Mouse (Mus musculus): ENCODE results near the gene Stk11ip. TPM values are rescaled to one million over a fixed set of nuclear protein-coding genes. Genes with fewer than 3 reads are reported as not detected.

Gene Stk11ip
- polyA plus RNA-seq, 1 experiment from 2014 or later = 25.5 TPM

DNA sequence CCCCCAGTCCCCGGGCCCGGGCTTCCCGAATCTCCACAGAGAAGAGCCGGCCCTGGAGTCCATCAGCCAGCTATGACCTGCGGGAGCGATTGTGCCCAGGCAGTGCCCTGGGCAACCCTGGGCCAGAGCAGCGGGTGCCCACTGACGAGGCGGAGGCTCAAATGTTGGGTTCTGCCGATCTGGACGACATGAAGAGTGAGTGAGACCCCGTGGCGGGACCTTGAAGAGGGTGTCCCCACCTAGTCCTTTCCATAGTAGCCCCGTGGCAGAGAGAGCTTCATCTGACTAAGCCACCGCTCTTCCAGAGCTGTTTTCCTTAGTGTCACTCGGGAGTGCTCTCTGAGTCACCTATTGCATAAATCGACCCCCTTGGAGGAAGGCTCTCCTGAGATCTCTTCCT is 27.5 kb downstream of the Stk11ip start:
- H3K9me3 ChIP-seq = no peaks in the 10 kb centered on the region

DNA sequence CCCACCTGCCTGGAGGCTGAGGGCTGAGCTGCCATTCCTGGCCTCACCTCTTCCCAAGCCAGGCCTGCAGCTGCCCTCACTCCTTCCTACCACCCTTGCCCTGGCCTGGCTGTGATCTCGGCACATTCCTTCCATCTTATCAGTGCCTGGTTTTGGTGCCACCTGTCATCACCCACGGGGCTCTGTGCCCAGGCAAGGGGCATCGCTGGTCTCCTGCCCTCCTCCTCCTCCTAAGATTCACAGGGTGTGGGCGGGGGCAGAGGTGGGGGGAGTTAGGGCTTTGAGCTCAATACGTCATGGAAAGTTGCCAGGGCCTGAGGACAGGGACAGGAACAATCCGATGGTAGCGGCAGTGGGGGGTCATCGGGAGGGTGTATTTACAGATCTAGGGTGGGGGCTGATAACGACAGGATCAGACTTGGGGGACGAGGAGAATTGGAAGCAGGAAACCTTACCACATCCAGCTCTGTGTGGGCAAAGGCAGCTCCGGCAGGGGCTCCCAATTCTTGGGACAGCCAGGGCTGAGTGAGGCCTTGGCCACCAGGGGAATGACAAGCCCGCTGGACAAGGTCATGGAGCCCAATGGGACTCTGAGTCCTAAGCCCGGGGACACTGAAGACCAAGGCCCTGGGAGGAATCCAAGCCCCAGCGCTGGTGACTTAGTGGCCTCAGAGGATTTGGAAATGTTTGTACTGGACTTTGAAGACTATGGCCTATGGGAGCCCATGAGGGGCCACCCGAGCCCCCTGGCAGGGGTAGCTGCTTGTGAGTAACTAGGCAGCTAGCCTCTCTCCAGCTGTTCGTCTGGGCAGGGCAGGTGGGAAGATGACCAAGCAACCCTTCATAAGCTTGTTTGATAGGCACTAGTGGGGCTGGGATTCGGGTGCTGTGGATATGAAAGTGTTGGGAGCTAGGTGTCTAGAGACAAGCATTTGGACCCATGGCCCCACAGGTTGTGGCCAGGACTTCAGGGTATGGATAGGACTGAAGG is 28.3 kb downstream of the Stk11ip start:
- Histone ChIP-seq H3K36me3 (peaks cover 73% of the 10 kb centered on the region), H3K4me2 (replicated peaks) (no peak overlapping the region), H3K9ac (no peak overlapping the region), H3K4me1 (peaks cover 17% of the 10 kb centered on the region), H3K4me3 (no peak overlapping the region), H3K9me3 (no peaks in the 10 kb centered on the region), H3K27me3 (no peaks in the 10 kb centered on the region), H3K27ac (no peak overlapping the region)
- WGBS = 85% methylated on average over 17 of the region's 17 CpGs
- no peak for ATAC-seq (ENCODE audit: low FRiP score, low read depth)

More for the DNA sequence above, 27.5 kb downstream of the Stk11ip start:
- H3K36me3 ChIP-seq = peaks cover 65% of the 10 kb centered on the region
- H3K4me1 ChIP-seq = peaks cover 17% of the 10 kb centered on the region
- no peak overlapping the region for H3K4me3 ChIP-seq
- ATAC-seq (ENCODE audit: low FRiP score, low read depth) = no peak
- no peak overlapping the region for H3K9ac ChIP-seq
- H3K27ac ChIP-seq = no peak overlapping the region
- H3K27me3 ChIP-seq = no peaks in the 10 kb centered on the region
- WGBS = 92% methylated on average over 17 of the region's 17 CpGs
- H3K4me2 ChIP-seq (replicated peaks) = no peak overlapping the region

DNA sequence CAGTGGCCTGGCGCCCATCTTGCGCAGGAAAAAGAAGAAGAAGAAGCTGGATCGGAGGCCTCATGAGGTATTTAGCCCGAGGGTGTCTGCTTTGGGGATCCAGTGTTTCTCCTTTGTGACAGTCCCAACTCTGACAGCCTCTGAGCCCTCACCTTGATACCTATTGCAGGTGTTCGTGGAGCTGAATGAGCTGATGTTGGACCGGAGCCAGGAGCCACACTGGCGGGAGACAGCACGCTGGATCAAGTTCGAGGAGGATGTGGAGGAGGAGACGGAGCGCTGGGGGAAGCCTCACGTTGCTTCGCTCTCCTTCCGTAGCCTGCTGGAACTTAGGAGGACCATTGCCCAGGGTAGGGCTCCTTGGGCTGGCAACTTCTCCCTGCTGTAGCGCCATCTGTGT is 29.3 kb downstream of the Stk11ip start:
- Histone ChIP-seq H3K27ac (no peak overlapping the region), H3K27me3 (no peaks in the 10 kb centered on the region), H3K9me3 (no peaks in the 10 kb centered on the region), H3K4me3 (no peak overlapping the region), H3K9ac (no peak overlapping the region), H3K4me2 (replicated peaks) (no peak overlapping the region), H3K36me3 (peaks cover 83% of the 10 kb centered on the region), H3K4me1 (peaks cover 15% of the 10 kb centered on the region)
- ATAC-seq (ENCODE audit: low FRiP score, low read depth) = no peak
- WGBS = 79% methylated on average over 15 of the region's 15 CpGs

DNA sequence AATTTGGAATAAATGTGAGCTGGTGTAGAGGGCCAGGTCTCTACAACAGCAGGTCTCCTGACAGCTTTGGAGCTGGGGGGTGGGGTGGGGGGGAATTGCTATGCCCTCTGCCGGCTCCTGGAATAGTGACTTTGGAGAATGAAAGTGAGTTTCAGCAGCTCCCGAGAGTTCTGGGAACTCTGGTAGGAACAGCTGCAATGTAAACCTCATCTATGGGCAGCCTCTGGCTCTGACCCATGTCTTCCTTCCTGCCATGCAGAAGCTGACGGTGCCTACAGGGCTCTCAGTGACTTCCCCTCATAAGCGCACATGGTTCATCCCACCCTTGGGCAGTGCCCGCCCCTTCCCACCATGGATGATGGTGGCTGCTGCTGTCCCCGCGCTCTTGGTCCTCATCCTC is 34.4 kb downstream of the Stk11ip start:
- peaks cover 14% of the 10 kb centered on the region for H3K4me1 ChIP-seq
- no peak overlapping the region for H3K27ac ChIP-seq
- peaks cover 78% of the 10 kb centered on the region for H3K36me3 ChIP-seq
- no peaks in the 10 kb centered on the region for H3K27me3 ChIP-seq
- no peak overlapping the region for H3K4me2 ChIP-seq (replicated peaks)
- no peaks in the 10 kb centered on the region for H3K9me3 ChIP-seq
- WGBS = 91% methylated on average over 7 of the region's 7 CpGs
- H3K9ac ChIP-seq = no peak overlapping the region
- H3K4me3 ChIP-seq = no peak overlapping the region
- ATAC-seq (ENCODE audit: low FRiP score, low read depth) = no peak

DNA sequence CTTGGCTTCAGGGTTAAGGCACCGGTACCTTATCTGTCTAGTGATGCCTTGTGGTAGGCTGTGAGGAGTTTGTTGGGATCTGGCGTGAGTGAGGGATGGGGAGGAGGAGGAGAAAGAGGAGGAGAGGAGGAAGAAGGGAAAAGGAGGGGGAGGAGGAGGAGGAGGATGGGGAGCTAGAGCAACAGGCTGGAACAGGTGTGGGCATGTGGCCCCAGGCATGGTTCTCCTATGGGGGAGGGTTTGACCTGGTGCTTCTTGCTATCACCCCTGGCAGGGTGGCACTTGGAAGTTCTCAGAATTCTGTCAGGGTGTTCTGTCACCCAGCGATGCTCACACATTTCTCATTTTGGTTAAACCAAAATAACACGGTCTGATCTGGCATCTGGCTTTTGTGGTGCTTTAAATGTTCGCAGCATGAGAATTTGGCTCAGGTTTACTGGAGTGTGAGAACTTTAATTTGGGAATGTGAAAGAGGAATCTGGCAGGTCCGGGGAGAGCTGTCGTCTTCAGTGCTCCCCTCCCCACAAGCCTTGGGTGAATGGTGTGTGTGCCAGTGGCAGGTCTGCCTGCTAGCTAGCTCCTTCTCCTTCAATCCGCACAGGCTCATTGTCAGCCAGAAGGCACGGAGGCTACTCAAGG is 34.9 kb downstream of the Stk11ip start:
- Histone ChIP-seq H3K4me2 (replicated peaks) (no peak overlapping the region), H3K9me3 (no peaks in the 10 kb centered on the region), H3K36me3 (peaks cover 72% of the 10 kb centered on the region), H3K4me1 (peaks cover 14% of the 10 kb centered on the region), H3K4me3 (no peak overlapping the region), H3K27me3 (no peaks in the 10 kb centered on the region), H3K9ac (no peak overlapping the region), H3K27ac (no peak overlapping the region)
- WGBS = 82% methylated on average over 9 of the region's 9 CpGs
- ATAC-seq (ENCODE audit: low FRiP score, low read depth) = no peak

DNA sequence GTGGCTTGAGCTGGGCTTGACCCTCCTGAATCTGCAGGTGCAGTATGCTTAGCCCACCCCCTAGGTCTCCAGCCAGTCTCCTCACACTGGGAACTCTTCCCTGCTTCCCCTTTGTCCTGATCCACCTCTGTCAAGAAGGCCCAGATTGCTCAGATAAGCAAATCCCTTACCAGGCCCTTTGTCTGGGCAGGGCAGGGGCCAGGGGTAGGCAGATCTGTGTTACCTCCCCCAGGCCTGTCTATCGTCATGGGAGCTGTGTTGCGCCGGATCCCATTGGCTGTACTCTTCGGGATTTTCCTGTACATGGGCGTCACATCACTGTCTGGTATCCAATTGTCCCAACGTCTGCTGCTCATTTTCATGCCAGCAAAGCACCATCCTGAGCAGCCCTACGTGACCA is 35.7 kb downstream of the Stk11ip start:
- Histone ChIP-seq H3K4me2 (replicated peaks) (no peak overlapping the region), H3K36me3 (peaks cover 64% of the 10 kb centered on the region), H3K27me3 (no peaks in the 10 kb centered on the region), H3K27ac (no peak overlapping the region), H3K9ac (no peak overlapping the region), H3K4me3 (no peak overlapping the region), H3K4me1 (peaks cover 14% of the 10 kb centered on the region), H3K9me3 (no peaks in the 10 kb centered on the region)
- no peak for ATAC-seq (ENCODE audit: low FRiP score, low read depth)
- WGBS = 96% methylated on average over 7 of the region's 7 CpGs

DNA sequence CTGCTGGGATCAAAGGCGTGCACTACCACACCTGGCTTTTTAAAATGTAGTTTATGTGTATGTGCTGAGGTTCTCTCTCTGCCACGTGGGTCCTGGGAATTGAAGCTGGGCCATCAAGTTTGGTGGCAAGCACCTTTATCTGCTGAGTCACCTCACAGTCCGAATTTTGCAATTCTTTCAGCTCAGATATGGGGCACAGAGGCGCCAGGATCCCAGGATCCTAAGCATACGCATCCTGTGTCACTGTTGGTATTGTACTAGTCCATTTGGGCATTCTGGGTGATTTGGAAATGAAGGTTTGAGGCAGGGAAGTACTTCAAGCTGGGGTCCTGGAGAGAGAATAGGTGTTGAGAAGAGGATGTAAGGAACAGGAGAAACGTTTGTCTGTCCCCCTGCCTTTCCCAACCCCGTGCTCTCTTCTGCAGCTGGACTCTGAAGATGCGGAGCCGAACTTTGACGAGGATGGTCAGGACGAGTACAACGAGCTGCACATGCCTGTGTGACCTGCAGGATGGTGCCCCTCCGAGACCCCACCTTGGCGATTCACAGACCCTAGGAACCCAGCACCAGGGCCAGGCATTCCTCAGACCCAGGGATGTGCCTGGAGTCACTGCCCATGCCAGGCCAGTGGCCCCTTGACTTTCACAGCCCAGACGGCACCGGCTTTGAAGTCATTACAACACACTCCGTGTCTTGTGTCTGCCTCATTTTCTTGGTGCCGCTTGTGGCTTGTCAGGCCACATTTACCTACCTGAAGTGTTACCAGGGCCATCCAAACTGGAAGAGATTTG is 37.3 kb downstream of the Stk11ip start:
- Histone ChIP-seq H3K27me3 (no peaks in the 10 kb centered on the region), H3K27ac (peak overlapping the region; percentile 89), H3K4me1 (peaks cover 14% of the 10 kb centered on the region), H3K36me3 (peaks cover 49% of the 10 kb centered on the region), H3K4me2 (replicated peaks) (peak overlapping the region; percentile 53), H3K9me3 (peaks cover 7% of the 10 kb centered on the region; the same call in 1 of the 2 replicates), H3K4me3 (no peak overlapping the region), H3K9ac (peak overlapping the region; percentile 48; the same call in 1 of the 2 replicates)
- no peak for ATAC-seq (ENCODE audit: low FRiP score, low read depth)
- 81% methylated on average over 18 of the region's 18 CpGs for WGBS

DNA sequence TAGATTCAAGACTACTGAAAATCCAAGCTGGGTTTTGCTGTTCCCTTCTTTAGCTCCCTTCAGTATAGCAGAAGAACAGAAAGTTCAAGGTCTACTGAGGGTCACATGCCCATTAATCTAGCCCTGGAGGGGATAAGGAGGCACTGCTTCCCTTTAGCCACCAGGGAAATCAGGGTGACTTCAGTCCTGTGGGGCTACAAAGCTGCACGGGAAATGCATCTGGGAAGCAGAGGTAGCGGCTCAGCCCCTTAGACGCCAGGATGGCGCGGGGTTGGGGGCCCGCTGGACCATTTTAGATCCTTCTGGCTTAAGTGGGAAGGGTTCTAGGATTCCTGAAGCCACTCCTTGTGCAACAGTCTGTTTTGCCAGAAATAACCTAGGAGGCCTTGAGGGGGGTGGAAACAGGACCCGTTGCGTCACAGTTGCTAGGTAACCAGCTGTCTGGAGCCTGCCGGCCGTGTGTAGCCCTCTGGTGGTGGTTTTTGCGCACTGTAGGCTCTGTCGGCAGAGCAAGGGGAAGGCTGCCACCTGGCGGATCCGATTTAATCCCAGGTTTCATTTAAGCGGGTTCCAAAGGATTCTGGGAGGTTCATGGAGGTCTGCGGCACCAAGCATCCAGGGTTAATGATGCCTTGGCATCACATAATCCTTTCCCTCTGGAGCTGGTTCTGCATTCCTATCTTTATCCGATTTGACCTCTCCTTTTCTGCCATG is 38.0 kb downstream of the Stk11ip start:
- 7% methylated on average over 17 of the region's 17 CpGs for WGBS
- ATAC-seq (ENCODE audit: low FRiP score, low read depth) = peak; percentile 95
- Histone ChIP-seq H3K9me3 (peaks cover 7% of the 10 kb centered on the region; the same call in 1 of the 2 replicates), H3K27ac (peak overlapping the region; percentile 89), H3K4me2 (replicated peaks) (peak overlapping the region; percentile 53), H3K9ac (peak overlapping the region; percentile 48; the same call in 1 of the 2 replicates), H3K36me3 (peaks cover 41% of the 10 kb centered on the region), H3K4me1 (peaks cover 14% of the 10 kb centered on the region), H3K27me3 (no peaks in the 10 kb centered on the region), H3K4me3 (no peak overlapping the region)

DNA sequence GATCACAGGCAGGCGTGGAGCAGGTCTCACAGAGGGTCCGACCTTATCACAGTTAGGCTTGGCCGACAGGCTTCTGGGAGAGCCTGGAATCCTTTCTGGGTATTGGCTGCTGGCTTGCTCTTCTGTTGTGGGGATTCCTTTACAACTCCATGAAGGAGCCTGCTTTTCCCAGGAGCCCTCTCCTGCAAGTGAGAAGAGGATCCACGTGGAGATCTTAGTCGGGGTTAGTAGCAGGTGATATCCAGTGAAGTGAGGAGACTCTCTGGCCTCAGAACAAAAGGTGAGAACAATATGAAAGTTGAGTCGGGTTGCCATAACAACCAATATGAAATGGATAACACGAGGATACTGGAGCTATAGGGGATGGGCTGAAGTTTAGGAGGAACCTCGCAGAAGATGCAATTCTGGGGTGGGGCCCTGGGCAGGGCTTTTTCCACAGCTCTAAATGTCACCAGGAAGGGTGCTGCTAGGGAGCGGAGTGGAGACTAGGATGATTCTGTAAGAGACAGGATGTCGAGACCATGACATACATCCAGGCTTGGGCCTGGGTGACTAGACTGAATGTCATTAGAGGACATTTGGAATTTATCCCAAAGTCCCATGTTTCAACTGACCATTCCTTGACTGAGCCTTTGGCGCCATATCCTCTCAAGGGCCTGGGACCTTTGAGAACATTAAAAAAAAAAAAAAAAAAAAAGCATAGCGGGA is 39.0 kb downstream of the Stk11ip start:
- H3K27me3 ChIP-seq = no peaks in the 10 kb centered on the region
- peak overlapping the region; percentile 53; the same call in 1 of the 2 replicates for H3K4me2 ChIP-seq (replicated peaks)
- WGBS = 81% methylated on average over 12 of the region's 12 CpGs
- peak overlapping the region; percentile 48; the same call in 1 of the 2 replicates for H3K9ac ChIP-seq
- no peak overlapping the region for H3K27ac ChIP-seq
- H3K4me3 ChIP-seq = no peak overlapping the region
- H3K4me1 ChIP-seq = peaks cover 14% of the 10 kb centered on the region
- ATAC-seq (ENCODE audit: low FRiP score, low read depth) = no peak
- peaks cover 7% of the 10 kb centered on the region; the same call in 1 of the 2 replicates for H3K9me3 ChIP-seq
- H3K36me3 ChIP-seq = peaks cover 31% of the 10 kb centered on the region

DNA sequence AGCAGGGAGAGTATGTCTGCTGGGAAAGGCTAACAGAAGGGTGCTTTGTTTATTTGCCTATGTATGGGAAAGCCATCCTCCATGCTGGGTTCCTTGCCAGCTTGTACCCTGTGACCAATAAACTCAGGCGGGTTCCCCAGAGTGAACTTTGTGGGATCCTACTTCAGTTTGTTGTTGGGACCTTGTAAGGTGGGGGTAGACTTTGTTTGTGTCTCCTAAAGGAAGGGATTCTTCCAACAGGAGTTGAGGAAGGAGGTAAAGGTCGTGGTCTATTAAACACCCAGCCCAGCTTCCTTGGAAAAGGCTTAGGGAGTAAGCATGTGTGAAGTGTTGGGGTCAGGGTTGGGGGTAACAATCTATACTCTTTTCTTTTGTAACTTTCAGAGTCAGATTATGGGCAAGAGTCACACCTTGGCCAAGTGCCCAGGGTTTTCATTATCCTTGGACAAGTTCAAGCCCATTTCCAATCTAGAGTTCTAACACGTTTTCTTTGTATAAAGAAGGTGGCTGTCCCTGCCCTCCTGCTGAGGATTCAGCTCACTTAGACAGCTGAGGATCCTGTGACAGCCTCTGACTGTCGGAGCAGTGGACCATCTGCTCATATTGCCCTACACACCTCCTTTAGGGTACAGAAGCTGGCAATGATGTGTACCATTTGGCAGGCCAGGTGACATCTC is 40.0 kb downstream of the Stk11ip start:
- ATAC-seq (ENCODE audit: low FRiP score, low read depth) = no peak
- 55% methylated on average over 4 of the region's 4 CpGs for WGBS
- Histone ChIP-seq H3K4me2 (replicated peaks) (no peak overlapping the region), H3K27me3 (no peaks in the 10 kb centered on the region), H3K27ac (no peak overlapping the region), H3K9ac (no peak overlapping the region), H3K36me3 (peaks cover 25% of the 10 kb centered on the region), H3K4me3 (no peak overlapping the region), H3K4me1 (peaks cover 14% of the 10 kb centered on the region), H3K9me3 (peaks cover 7% of the 10 kb centered on the region; the same call in 1 of the 2 replicates)
